Mouse (Mus musculus) heart, adult 2 months (tissue): ENCODE measurements around the gene Ttc7. TPM values are rescaled to one million over a fixed set of nuclear protein-coding genes. Genes with fewer than 3 reads are reported as not detected.
A peak's percentile ranks its signal among the peaks of the same experiment; 100 is the strongest.

Experiments
- DNase-seq, 2 experiments: peaks; one replicate each; pipeline ENCODE4 v3.0.0; 2021
- H3K27ac ChIP-seq: fragments of 200-600 bp; 2 replicates; pipeline ENCODE4 v1.8.1; 2022
- H3K27me3 ChIP-seq: fragments of 200-500 bp; 2 replicates; pipeline ENCODE4 v1.6.1; 2012; ENCODE audit warnings: mild to moderate bottlenecking, low read length, inconsistent platforms, mixed read lengths; ENCODE audit not compliant: control insufficient read depth, insufficient read depth
- H3K36me3 ChIP-seq: fragments of 200-500 bp; 2 replicates; pipeline ENCODE4 v1.6.1; 2012; ENCODE audit warnings: low read length, inconsistent platforms; ENCODE audit not compliant: control insufficient read depth, insufficient read depth
- H3K4me1 ChIP-seq: fragments of 200-500 bp; 2 replicates; pipeline ENCODE4 v1.6.1; 2011; ENCODE audit warnings: low read length; ENCODE audit not compliant: control insufficient read depth, insufficient read depth
- H3K4me3 ChIP-seq: fragments of 200-600 bp; 2 replicates; pipeline ENCODE4 v1.8.1; 2022
- H3K79me2 ChIP-seq: fragments of 200-500 bp; replicated peaks from 2 replicates; pipeline ENCODE4 v1.6.1; 2012; ENCODE audit warnings: mild to moderate bottlenecking, inconsistent platforms, low read length, moderate library complexity, mixed read lengths; ENCODE audit not compliant: control insufficient read depth, insufficient read depth
- H3K9ac ChIP-seq: fragments of 200-500 bp; 2 replicates; pipeline ENCODE4 v1.6.1; 2012; ENCODE audit warnings: low read depth, mild to moderate bottlenecking, control low read depth, inconsistent platforms, low read length, mixed read lengths
- CTCF ChIP-seq: fragments of 200-600 bp; IDR thresholded peaks from 2 replicates; pipeline ENCODE4 v1.8.1; 2022; ENCODE audit warnings: antibody characterized with exemption, mild to moderate bottlenecking, moderate library complexity
- EP300 ChIP-seq: fragments of 200-500 bp; IDR thresholded peaks from 2 replicates; pipeline ENCODE4 v1.6.1; 2011; ENCODE audit warnings: low read depth, low read length, control low read depth; ENCODE audit not compliant: insufficient read depth
- POLR2A ChIP-seq: fragments of 200-500 bp; IDR thresholded peaks from 2 replicates; pipeline ENCODE4 v1.6.1; 2011; ENCODE audit warnings: mild to moderate bottlenecking, low read depth, low read length, control low read depth; ENCODE audit not compliant: insufficient read depth
- WGBS: fragments of 180-500 bp; shearing (Covaris S2); methylation state at CpG from one replicate; pipeline ENCODE4 v1.1.7; 2018; 5-methylcytosine and 5-hydroxymethylcytosine counted together
- intact Hi-C: fragments of 180-260 bp; cut with DNase I; formaldehyde crosslinking; loops from one replicate; pipeline ENCODE4 v1.15.1; 2025
- polyA plus RNA-seq: library from polyadenylated mRNA; depleted of rRNA; stranded (reverse); fragments of >200 nt; gene quantifications from 2 replicates; pipeline ENCODE4 v1.2.3, GENCODE M21; 2012
- total RNA-seq, 2 experiments: library from RNA; stranded (reverse); gene quantifications; 2 replicates each; pipeline ENCODE4 v1.2.3; 2021

Ttc7 gene
- total and polyA plus RNA-seq, 3 experiments = 20.9 to 23.2 (median 21.3) TPM

GRCm38 (mm10) chr17:87255672-87256071 lies 27.0 kb upstream of the Ttc7 start:
- Histone ChIP-seq H3K27me3 (no peaks in the 10 kb centered on the region), H3K9ac (no peak overlapping the region), H3K36me3 (no peaks in the 10 kb centered on the region), H3K27ac (no peak overlapping the region), H3K4me3 (no peak overlapping the region), H3K79me2 (no peaks in the 10 kb centered on the region), H3K4me1 (no peaks in the 10 kb centered on the region)
- no peak for DNase-seq
- intact Hi-C loops = no loop called here
- 84% methylated on average over 16 of the region's 16 CpGs for WGBS
- TF ChIP-seq EP300 (no peak), CTCF (no peak), POLR2A (no peak)

- WGBS = 27% methylated on average over 6 of the region's 6 CpGs
- TF ChIP-seq EP300 (no peak), POLR2A (no peak), CTCF (no peak)
- no peaks in the 10 kb centered on the region for H3K79me2 ChIP-seq
- peaks cover 14% of the 10 kb centered on the region for H3K4me1 ChIP-seq
- intact Hi-C loops = no loop called here
- H3K27ac ChIP-seq = peak overlapping the region; percentile 13; the same call in 1 of the 2 replicates
- H3K9ac ChIP-seq = no peak overlapping the region
- DNase-seq = peak in 1 of 2 experiments; percentile 52
- no peak overlapping the region for H3K4me3 ChIP-seq
- H3K27me3 ChIP-seq = no peaks in the 10 kb centered on the region
- H3K36me3 ChIP-seq = peaks cover 6% of the 10 kb centered on the region
Measured at GRCm38 (mm10) chr17:87263401-87263800, 19.3 kb upstream of the Ttc7 start.

GRCm38 (mm10) chr17:87264054-87264830 lies 18.4 kb upstream of the Ttc7 start:
- TF ChIP-seq EP300 (no peak), POLR2A (no peak), CTCF (no peak)
- H3K79me2 ChIP-seq = no peaks in the 10 kb centered on the region
- intact Hi-C loops = no loop called here
- H3K9ac ChIP-seq = 0 out of 2 replicates have a peak overlapping the region, but pooled peaks have one; percentile 18
- no peak overlapping the region for H3K4me3 ChIP-seq
- no peaks in the 10 kb centered on the region for H3K27me3 ChIP-seq
- peaks cover 14% of the 10 kb centered on the region for H3K4me1 ChIP-seq
- 48% methylated on average over 11 of the region's 11 CpGs for WGBS
- peaks cover 6% of the 10 kb centered on the region for H3K36me3 ChIP-seq
- peak overlapping the region; percentile 23 for H3K27ac ChIP-seq
- no peak for DNase-seq

GRCm38 (mm10) chr17:87264927-87265791 lies 17.5 kb upstream of the Ttc7 start:
- TF ChIP-seq CTCF = no peak

DNA sequence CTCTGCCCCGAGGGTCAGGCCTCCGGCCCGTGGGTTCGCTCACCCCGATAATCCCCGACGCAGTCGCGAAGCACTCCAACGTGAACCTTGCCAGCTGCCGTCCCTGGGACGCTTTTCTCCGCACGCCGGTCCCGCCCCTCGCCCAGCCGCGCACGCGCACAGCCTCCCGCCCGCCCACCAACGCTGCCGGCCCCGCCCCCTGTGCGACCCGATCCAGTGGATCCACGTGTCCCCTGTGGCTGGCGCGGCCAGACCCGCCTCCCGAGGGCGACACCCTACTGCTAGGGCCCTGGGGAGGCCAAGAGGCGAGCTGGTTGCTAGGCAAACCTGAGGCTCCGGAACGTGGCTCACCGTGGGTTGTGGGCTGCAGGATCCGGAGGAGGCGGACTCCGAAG lies 16.9 kb upstream of the Ttc7 start, which contains the start of gene Mcfd2:
TSS of gene Mcfd2 (minus strand) at position 144 of the 395 bp plus-strand sequence.
- Histone ChIP-seq H3K9ac (peak within 1 kb of the TSS; percentile 93), H3K27ac (peak within 1 kb of the TSS; percentile 95), H3K36me3 (peaks cover 6% of the 10 kb centered on the region), H3K4me1 (peaks cover 14% of the 10 kb centered on the region), H3K79me2 (no peaks in the 10 kb centered on the region), H3K4me3 (peak within 1 kb of the TSS; percentile 100), H3K27me3 (no peaks in the 10 kb centered on the region)
- intact Hi-C loops = loop anchor here (2.0 kb wide), 1 partner anchor 15 kb away; no protein-coding TSS in a partner anchor
- WGBS = 1% methylated on average over 41 of the region's 41 CpGs
- DNase-seq = peak; percentile 95 to 96
- TF ChIP-seq POLR2A (peak; percentile 82), CTCF (peak; percentile 36), EP300 (peak; percentile 39; the same call in 1 of the 2 replicates)

More at GRCm38 (mm10) chr17:87264927-87265791, 17.5 kb upstream of the Ttc7 start:
- peak overlapping the region; percentile 93 for H3K9ac ChIP-seq
- WGBS = 6% methylated on average over 28 of the region's 28 CpGs
- H3K4me1 ChIP-seq = peaks cover 14% of the 10 kb centered on the region
- no peaks in the 10 kb centered on the region for H3K79me2 ChIP-seq
- H3K36me3 ChIP-seq = peaks cover 6% of the 10 kb centered on the region
- H3K4me3 ChIP-seq = peak overlapping the region; percentile 100
- no peak for DNase-seq
- intact Hi-C loops = no loop called here
- peak overlapping the region; percentile 95 for H3K27ac ChIP-seq
- H3K27me3 ChIP-seq = no peaks in the 10 kb centered on the region

DNA sequence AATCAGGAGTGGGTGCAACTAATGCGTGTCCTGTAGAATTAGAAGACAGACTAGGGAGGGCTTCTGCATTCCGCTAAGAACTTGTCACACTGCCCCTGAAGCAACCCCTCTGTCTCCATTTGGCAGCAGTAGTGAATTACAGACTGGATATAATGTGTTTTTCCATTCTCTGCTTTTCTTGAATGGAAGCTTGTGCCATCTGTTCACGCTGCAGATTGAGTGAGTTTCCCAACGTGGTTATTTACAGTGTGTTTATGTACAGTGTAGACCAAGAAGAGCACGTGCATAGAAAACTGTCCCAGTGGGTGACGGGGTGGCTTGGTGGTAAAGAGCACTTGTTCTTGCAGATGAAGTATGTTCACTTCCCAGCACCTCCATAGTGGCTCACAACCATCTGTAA lies 13.2 kb upstream of the Ttc7 start:
- 72% methylated on average over 6 of the region's 6 CpGs for WGBS
- TF ChIP-seq POLR2A = no peak
- no peak for TF ChIP-seq CTCF
- no peak for TF ChIP-seq EP300
- intact Hi-C loops = no loop called here

More for the DNA sequence above, 13.2 kb upstream of the Ttc7 start:
- H3K27me3 ChIP-seq = no peaks in the 10 kb centered on the region
- no peak for DNase-seq
- H3K27ac ChIP-seq = no peak overlapping the region
- peaks cover 2% of the 10 kb centered on the region; the same call in 1 of the 2 replicates for H3K36me3 ChIP-seq
- H3K79me2 ChIP-seq = no peaks in the 10 kb centered on the region
- H3K4me3 ChIP-seq = no peak overlapping the region
- no peak overlapping the region for H3K9ac ChIP-seq
- H3K4me1 ChIP-seq = no peaks in the 10 kb centered on the region
